8 mouse cellular contexts compared by ENCODE assay signal in genomic region chr19:5273916-5274315, GRCm38 (mm10). TPM values are rescaled to one million over a fixed set of nuclear protein-coding genes. Genes with fewer than 3 reads are reported as not detected.
DNase-seq lines count a peak whose midpoint lies in the region; ATAC-seq and TF ChIP-seq lines count a peak whose summit lies in the region.

No protein-coding gene starts in this region.

- peak; percentile 33 for DNase-seq in CD4-positive, CD25-positive, alpha-beta regulatory T cell, adult 2 months (ENCODE audit: low read depth, low spot score)
- no peak for DNase-seq in Muller cell, postnatal 12 days (ENCODE audit: inconsistent ontology term)
- no peak for DNase-seq in ovary, postnatal 10 days (ENCODE audit: low spot score)
- no peak for DNase-seq in cerebellum, postnatal 25 days

- peak overlapping the region; percentile 85 for H3K9ac ChIP-seq in ES-Bruce4 (ENCODE audit: low read depth, poor library complexity, severe bottlenecking)
- peak overlapping the region; percentile 96 for H3K9ac ChIP-seq in heart, embryonic 16.5 days (ENCODE audit: low read length)
- H3K9ac ChIP-seq in liver, embryonic 15.5 days = peak overlapping the region; percentile 89; the same call in 1 of the 2 replicates

- no peak for TF ChIP-seq EP300 in ES-Bruce4 (IDR thresholded peaks at IDR 0.05; ENCODE audit: insufficient read depth, low read depth, low read length)

- ATAC-seq in CD4-positive, CD25-positive, alpha-beta regulatory T cell, adult 4 months = no peak
- no peak for ATAC-seq in heart, embryonic 16.5 days (replicated peaks; ENCODE audit: extremely low read depth, insufficient read depth, low FRiP score)
- ATAC-seq in liver, embryonic 15.5 days (ENCODE audit: insufficient read depth) = no peak

- WGBS in heart, embryonic 16.5 days = 43% methylated on average over 4 of the region's 4 CpGs
- 52% methylated on average over 4 of the region's 4 CpGs for WGBS in liver, embryonic 15.5 days (ENCODE audit: insufficient replicate concordance)

- TF ChIP-seq CTCF in ES-Bruce4 (IDR thresholded peaks at IDR 0.05; ENCODE audit: low read depth, low read length) = no peak

- H3K4me2 ChIP-seq in heart, embryonic 16.5 days (ENCODE audit: low read depth, low read length) = peak overlapping the region; percentile 94; the same call in 1 of the 2 replicates
- H3K4me2 ChIP-seq in liver, embryonic 15.5 days = peak overlapping the region; percentile 100

- peaks cover 34% of the 10 kb centered on the region for H3K36me3 ChIP-seq in ES-Bruce4 (ENCODE audit: control insufficient read depth, insufficient read depth, low read length, poor library complexity, severe bottlenecking)
- H3K36me3 ChIP-seq in heart, embryonic 16.5 days (ENCODE audit: control insufficient read depth, insufficient read depth) = peaks cover 25% of the 10 kb centered on the region
- peaks cover 51% of the 10 kb centered on the region for H3K36me3 ChIP-seq in liver, embryonic 15.5 days (replicated peaks)

- peak overlapping the region; percentile 80; the same call in 1 of the 2 replicates for H3K27ac ChIP-seq in ES-Bruce4 (ENCODE audit: insufficient read depth, low read length)
- H3K27ac ChIP-seq in heart, embryonic 16.5 days (ENCODE audit: low read length) = peak overlapping the region; percentile 95
- H3K27ac ChIP-seq in liver, embryonic 15.5 days (replicated peaks) = peak overlapping the region; percentile 82

- H3K4me1 ChIP-seq in ES-Bruce4 (ENCODE audit: control insufficient read depth, insufficient read depth, low read length) = no peaks in the 10 kb centered on the region
- peaks cover 29% of the 10 kb centered on the region for H3K4me1 ChIP-seq in heart, embryonic 16.5 days (ENCODE audit: control insufficient read depth, insufficient read depth, low read length)
- H3K4me1 ChIP-seq in liver, embryonic 15.5 days (replicated peaks) = peaks cover 50% of the 10 kb centered on the region

- no peak overlapping the region for H3K4me3 ChIP-seq in ES-Bruce4 (ENCODE audit: low read depth, low read length)
- H3K4me3 ChIP-seq in heart, embryonic 16.5 days (ENCODE audit: low read length) = no peak overlapping the region; the same call in 1 of the 2 replicates
- H3K4me3 ChIP-seq in liver, embryonic 15.5 days (replicated peaks) = peak overlapping the region; percentile 87; the same call in 1 of the 2 replicates

- TF ChIP-seq POLR2A in ES-Bruce4 (IDR thresholded peaks at IDR 0.05; ENCODE audit: insufficient read depth, low read length) = no peak

- H3K9me3 ChIP-seq in ES-Bruce4 (replicated peaks; ENCODE audit: control insufficient read depth, insufficient read depth, low read length, poor library complexity, severe bottlenecking) = no peaks in the 10 kb centered on the region
- H3K9me3 ChIP-seq in heart, embryonic 16.5 days (replicated peaks; ENCODE audit: control insufficient read depth, low read length) = no peaks in the 10 kb centered on the region
- H3K9me3 ChIP-seq in liver, embryonic 15.5 days (replicated peaks) = no peaks in the 10 kb centered on the region

- H3K27me3 ChIP-seq in ES-Bruce4 (ENCODE audit: control insufficient read depth, insufficient read depth, low read length, poor library complexity, severe bottlenecking) = no peaks in the 10 kb centered on the region
- H3K27me3 ChIP-seq in heart, embryonic 16.5 days (ENCODE audit: control insufficient read depth, insufficient read depth, low read length) = no peaks in the 10 kb centered on the region
- no peaks in the 10 kb centered on the region for H3K27me3 ChIP-seq in liver, embryonic 15.5 days

RNA-seq across cellular contexts. Expression of gene Pacs1, which starts 1.0 kb away (rescaled TPM):
- 10 to 100 TPM; 16.5 to 21.9 TPM for polyA plus RNA-seq in CD4-positive, CD25-positive, alpha-beta regulatory T cell, adult 4 months (2017; shearing (Covaris generic))
- polyA plus RNA-seq in ES-Bruce4 (2011; ENCODE audit: insufficient read depth, insufficient read length, low read depth, missing spikeins) = 18.3 and 22.0 TPM in 2 replicates
- 15.5 and 18.0 TPM in 2 replicates for polyA plus RNA-seq in heart, embryonic 16.5 days (2015; fragmentation: Nextera tagmentation; extraction: Ambion mirVana)
- polyA plus RNA-seq in liver, embryonic 15.5 days (2015; fragmentation: Nextera tagmentation; extraction: Ambion mirVana) = 8.6 TPM in 2 replicates

RNA-seq across cellular contexts. Expression of gene Sf3b2, which starts 21.3 kb away (rescaled TPM):
- 100 to 1,000 TPM; 341 to 465 TPM for polyA plus RNA-seq in CD4-positive, CD25-positive, alpha-beta regulatory T cell, adult 4 months (2017; shearing (Covaris generic))
- 179 and 185 TPM in 2 replicates for polyA plus RNA-seq in ES-Bruce4 (2011; ENCODE audit: insufficient read depth, insufficient read length, low read depth, missing spikeins)
- polyA plus RNA-seq in heart, embryonic 16.5 days (2015; fragmentation: Nextera tagmentation; extraction: Ambion mirVana) = 210 and 211 TPM in 2 replicates
- 113 and 114 TPM in 2 replicates for polyA plus RNA-seq in liver, embryonic 15.5 days (2015; fragmentation: Nextera tagmentation; extraction: Ambion mirVana)

RNA-seq across cellular contexts. Expression of gene Gal3st3, which starts 24.2 kb away (rescaled TPM):
- under 1 TPM in 1 of 2 experiments, not detected in 1; 0.15 TPM for polyA plus RNA-seq in CD4-positive, CD25-positive, alpha-beta regulatory T cell, adult 4 months (2017; shearing (Covaris generic))
- polyA plus RNA-seq in ES-Bruce4 (2011; ENCODE audit: insufficient read depth, insufficient read length, low read depth, missing spikeins) = 2.5 and 2.9 TPM in 2 replicates
- polyA plus RNA-seq in heart, embryonic 16.5 days (2015; fragmentation: Nextera tagmentation; extraction: Ambion mirVana) = 7.3 and 7.7 TPM in 2 replicates
- 0.06 and 0.09 TPM in 2 replicates for polyA plus RNA-seq in liver, embryonic 15.5 days (2015; fragmentation: Nextera tagmentation; extraction: Ambion mirVana)
